Mouse (Mus musculus): ENCODE results near the gene Aph1b. TPM values are rescaled to one million over a fixed set of nuclear protein-coding genes. Genes with fewer than 3 reads are reported as not detected.
"Not testable (repeated sequence)": the region's sequence is repeated elsewhere in the genome, so short reads cannot be mapped to it uniquely, and the experiment has no call there.

Aph1b gene
- polyA plus RNA-seq, 1 experiment from 2014 or later, result 2.1 TPM

GRCm38 (mm10) chr9:66794629-66795463, 444 bp downstream of the Aph1b start:
- no peak for TF ChIP-seq EP300 (IDR thresholded peaks at IDR 0.05; ENCODE audit: low read depth)
- Histone ChIP-seq H3K27me3 (ENCODE audit: insufficient read depth, low read length) (no peaks in the 10 kb centered on the region), H3K4me3 (ENCODE audit: low read depth, low read length) (peak overlapping the region; percentile 52), H3K9me3 (ENCODE audit: low read length) (no peaks in the 10 kb centered on the region), H3K9ac (replicated peaks) (peak overlapping the region; percentile 61), H3K36me3 (replicated peaks; ENCODE audit: insufficient read depth, low read length) (no peaks in the 10 kb centered on the region), H3K4me2 (ENCODE audit: low read depth, low read length) (peak overlapping the region; percentile 80), H3K27ac (ENCODE audit: low read depth) (peak overlapping the region; percentile 83; the same call in 1 of the 2 replicates), H3K4me1 (ENCODE audit: insufficient read depth) (0 out of 2 replicates have a peak, but pooled peaks cover 15% of the 10 kb centered on the region)
- no peak for ATAC-seq
- no peak for DNase-seq
- WGBS (ENCODE audit: insufficient replicate concordance), result 3% methylated on average over 43 of the region's 43 CpGs

- no peaks in the 10 kb centered on the region; the same call in 1 of the 2 replicates for H3K36me3 ChIP-seq (replicated peaks; ENCODE audit: insufficient read depth, low read length)
- H3K27me3 ChIP-seq (ENCODE audit: insufficient read depth, low read length), result no peaks in the 10 kb centered on the region
- H3K4me3 ChIP-seq (ENCODE audit: low read depth, low read length), result no peak overlapping the region
- H3K27ac ChIP-seq (ENCODE audit: low read depth), result no peak overlapping the region
- no peak overlapping the region for H3K9ac ChIP-seq (replicated peaks)
- H3K4me1 ChIP-seq (ENCODE audit: insufficient read depth), result no peaks in the 10 kb centered on the region
- H3K4me2 ChIP-seq (ENCODE audit: low read depth, low read length), result no peak overlapping the region
- no peak for DNase-seq
- no peak for ATAC-seq
- WGBS (ENCODE audit: insufficient replicate concordance), result 16% methylated on average over 2 of the region's 2 CpGs
- no peaks in the 10 kb centered on the region for H3K9me3 ChIP-seq (ENCODE audit: low read length)
- TF ChIP-seq CTCF (IDR thresholded peaks at IDR 0.05; ENCODE audit: low read depth) (peak; percentile 71), EP300 (IDR thresholded peaks at IDR 0.05; ENCODE audit: low read depth) (no peak)
Observed at GRCm38 (mm10) chr9:66787821-66788220, 7.5 kb downstream of the Aph1b start.

- WGBS (ENCODE audit: insufficient replicate concordance), result no CpG with 5 or more reads among the region's 3 CpGs
- not testable (repeated sequence) for H3K27me3 ChIP-seq (ENCODE audit: insufficient read depth, low read length); H3K27ac ChIP-seq (ENCODE audit: low read depth); H3K9ac ChIP-seq (replicated peaks); DNase-seq; H3K4me2 ChIP-seq (ENCODE audit: low read depth, low read length); H3K4me3 ChIP-seq (ENCODE audit: low read depth, low read length); ATAC-seq; H3K9me3 ChIP-seq (ENCODE audit: low read length); H3K36me3 ChIP-seq (replicated peaks; ENCODE audit: insufficient read depth, low read length); H3K4me1 ChIP-seq (ENCODE audit: insufficient read depth)
- TF ChIP-seq CTCF (IDR thresholded peaks at IDR 0.05; ENCODE audit: low read depth), result peak; percentile 50
Observed at GRCm38 (mm10) chr9:66784552-66784951, 10.7 kb downstream of the Aph1b start.

GRCm38 (mm10) chr9:66770701-66771100, 24.6 kb downstream of the Aph1b start:
- Histone ChIP-seq H3K4me3 (ENCODE audit: low read depth, low read length) (no peak overlapping the region), H3K36me3 (replicated peaks; ENCODE audit: insufficient read depth, low read length) (no peaks in the 10 kb centered on the region), H3K27ac (ENCODE audit: low read depth) (no peak overlapping the region), H3K27me3 (ENCODE audit: insufficient read depth, low read length) (no peaks in the 10 kb centered on the region), H3K4me2 (ENCODE audit: low read depth, low read length) (no peak overlapping the region), H3K9ac (replicated peaks) (no peak overlapping the region), H3K9me3 (ENCODE audit: low read length) (no peaks in the 10 kb centered on the region), H3K4me1 (ENCODE audit: insufficient read depth) (peaks cover 4% of the 10 kb centered on the region; the same call in 1 of the 2 replicates)
- no peak for ATAC-seq
- TF ChIP-seq EP300 (IDR thresholded peaks at IDR 0.05; ENCODE audit: low read depth), result no peak
- TF ChIP-seq CTCF (IDR thresholded peaks at IDR 0.05; ENCODE audit: low read depth), result no peak
- DNase-seq, result no peak

- Histone ChIP-seq H3K9me3 (ENCODE audit: low read length) (no peaks in the 10 kb centered on the region), H3K4me3 (ENCODE audit: low read depth, low read length) (no peak overlapping the region), H3K9ac (replicated peaks) (no peak overlapping the region), H3K4me2 (ENCODE audit: low read depth, low read length) (peak overlapping the region; percentile 22; the same call in 1 of the 2 replicates), H3K27me3 (ENCODE audit: insufficient read depth, low read length) (no peaks in the 10 kb centered on the region), H3K4me1 (ENCODE audit: insufficient read depth) (peaks cover 4% of the 10 kb centered on the region; the same call in 1 of the 2 replicates), H3K27ac (ENCODE audit: low read depth) (peak overlapping the region; percentile 55; the same call in 1 of the 2 replicates), H3K36me3 (replicated peaks; ENCODE audit: insufficient read depth, low read length) (no peaks in the 10 kb centered on the region)
- WGBS (ENCODE audit: insufficient replicate concordance), result 43% methylated on average over 3 of the region's 3 CpGs
- ATAC-seq (peak; percentile 98), DNase-seq (peak; percentile 58)
- TF ChIP-seq EP300 (IDR thresholded peaks at IDR 0.05; ENCODE audit: low read depth) (no peak), CTCF (IDR thresholded peaks at IDR 0.05; ENCODE audit: low read depth) (no peak)
Observed at GRCm38 (mm10) chr9:66769275-66769674, 26.0 kb downstream of the Aph1b start.

- Histone ChIP-seq H3K9ac (replicated peaks) (no peak overlapping the region), H3K4me2 (ENCODE audit: low read depth, low read length) (no peak overlapping the region), H3K9me3 (ENCODE audit: low read length) (no peaks in the 10 kb centered on the region), H3K4me3 (ENCODE audit: low read depth, low read length) (no peak overlapping the region), H3K27ac (ENCODE audit: low read depth) (no peak overlapping the region), H3K4me1 (ENCODE audit: insufficient read depth) (peaks cover 4% of the 10 kb centered on the region; the same call in 1 of the 2 replicates), H3K27me3 (ENCODE audit: insufficient read depth, low read length) (no peaks in the 10 kb centered on the region), H3K36me3 (replicated peaks; ENCODE audit: insufficient read depth, low read length) (no peaks in the 10 kb centered on the region)
- ATAC-seq (no peak), DNase-seq (no peak)
- WGBS (ENCODE audit: insufficient replicate concordance), result 60% methylated on average over 1 of the region's 1 CpGs
- TF ChIP-seq EP300 (IDR thresholded peaks at IDR 0.05; ENCODE audit: low read depth) (no peak), CTCF (IDR thresholded peaks at IDR 0.05; ENCODE audit: low read depth) (no peak)
Observed at GRCm38 (mm10) chr9:66768721-66769120, 26.6 kb downstream of the Aph1b start.
